Mouse (Mus musculus): ENCODE data around the gene Mre11a. TPM values are rescaled to one million over a fixed set of nuclear protein-coding genes. Genes with fewer than 3 reads are reported as not detected.
A peak's percentile ranks its signal among the peaks of the same experiment; 100 is the strongest.

The Mre11a gene
- polyA plus RNA-seq (2015; fragmentation: Nextera tagmentation; extraction: Ambion mirVana): 12.8 and 14.5 TPM in 2 replicates

- Histone ChIP-seq H3K4me2 (peak within 1 kb of the TSS; percentile 85), H3K9ac (peak within 1 kb of the TSS; percentile 77), H3K36me3 (peaks cover 42% of the 10 kb centered on the region), H3K27ac (peak within 1 kb of the TSS; percentile 96), H3K4me1 (replicated peaks) (peaks cover 7% of the 10 kb centered on the region), H3K4me3 (peak within 1 kb of the TSS; percentile 79), H3K9me3 (replicated peaks) (no peaks in the 10 kb centered on the region), H3K27me3 (no peaks in the 10 kb centered on the region)
- ATAC-seq (replicated peaks; ENCODE audit: insufficient number of reproducible peaks, insufficient read depth, low FRiP score, low read depth): peak; percentile 100
- WGBS: under 1% methylated on average over 62 of the region's 62 CpGs
Measured at GRCm38 (mm10) chr9:14784039-14785002, at the start of gene Mre11a, which contains the start of gene Ankrd49. Mre11a (plus strand) TSS chr9:14784654. Ankrd49 (minus strand) TSS chr9:14784856.

- H3K27ac ChIP-seq: no peak overlapping the region
- no peaks in the 10 kb centered on the region for H3K4me1 ChIP-seq (replicated peaks)
- no peaks in the 10 kb centered on the region for H3K36me3 ChIP-seq
- no peaks in the 10 kb centered on the region for H3K9me3 ChIP-seq (replicated peaks)
- H3K4me3 ChIP-seq: no peak overlapping the region
- no peaks in the 10 kb centered on the region for H3K27me3 ChIP-seq
- no peak overlapping the region for H3K9ac ChIP-seq
- no peak overlapping the region for H3K4me2 ChIP-seq
- WGBS: 65% methylated on average over 4 of the region's 4 CpGs
- no peak for ATAC-seq (replicated peaks; ENCODE audit: insufficient number of reproducible peaks, insufficient read depth, low FRiP score, low read depth)
Measured at GRCm38 (mm10) chr9:14739498-14740150, 44.8 kb upstream of the Mre11a start.

GRCm38 (mm10) chr9:14740151-14740924, 44.1 kb upstream of the Mre11a start, which contains the start of gene Piwil4:
Piwil4 (minus strand) TSS chr9:14740733.
- WGBS: 75% methylated on average over 19 of the region's 19 CpGs
- no peak within 1 kb of the TSS for H3K9ac ChIP-seq
- H3K36me3 ChIP-seq: no peaks in the 10 kb centered on the region
- no peak within 1 kb of the TSS for H3K4me3 ChIP-seq
- no peaks in the 10 kb centered on the region for H3K27me3 ChIP-seq
- no peak within 1 kb of the TSS for H3K27ac ChIP-seq
- ATAC-seq (replicated peaks; ENCODE audit: insufficient number of reproducible peaks, insufficient read depth, low FRiP score, low read depth): no peak
- no peaks in the 10 kb centered on the region for H3K9me3 ChIP-seq (replicated peaks)
- H3K4me2 ChIP-seq: no peak within 1 kb of the TSS
- H3K4me1 ChIP-seq (replicated peaks): no peaks in the 10 kb centered on the region

DNA sequence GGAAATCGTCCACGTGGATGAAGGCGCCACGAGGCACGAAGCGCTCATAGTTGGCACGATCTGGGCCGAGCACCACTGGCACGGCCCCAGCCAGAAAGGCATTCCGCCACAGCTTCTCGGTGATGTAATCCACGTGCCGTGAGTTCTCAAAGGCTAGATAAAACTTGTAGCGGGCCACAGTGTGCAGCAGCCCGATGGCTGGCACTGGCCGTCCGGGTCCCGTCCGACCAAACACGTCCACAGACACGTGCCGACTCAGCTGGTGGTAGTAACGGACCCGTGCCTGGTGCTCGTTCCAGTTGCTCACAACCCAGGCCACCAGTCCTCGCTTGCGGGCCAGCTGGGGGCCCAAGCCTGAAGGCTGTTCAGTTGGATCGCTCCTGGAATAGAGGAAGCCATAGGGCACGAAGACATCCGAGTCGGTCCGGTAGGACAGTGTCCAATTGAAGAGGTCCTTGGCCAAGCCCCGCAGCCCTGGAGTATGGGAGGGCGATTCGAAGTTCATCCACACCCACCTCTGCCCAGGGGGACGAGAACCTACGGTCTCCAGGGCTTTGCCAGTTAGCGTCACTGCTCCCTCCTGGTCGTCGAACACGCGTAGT, 33.5 kb upstream of the Mre11a start:
- 47% methylated on average over 42 of the region's 42 CpGs for WGBS
- Histone ChIP-seq H3K27me3 (peaks cover 14% of the 10 kb centered on the region), H3K27ac (no peak overlapping the region), H3K4me1 (replicated peaks) (peaks cover 16% of the 10 kb centered on the region), H3K9me3 (replicated peaks) (no peaks in the 10 kb centered on the region), H3K4me3 (peak overlapping the region; percentile 60), H3K4me2 (peak overlapping the region; percentile 95), H3K36me3 (no peaks in the 10 kb centered on the region), H3K9ac (peak overlapping the region; percentile 60)
- ATAC-seq (replicated peaks; ENCODE audit: insufficient number of reproducible peaks, insufficient read depth, low FRiP score, low read depth): no peak

- no peaks in the 10 kb centered on the region for H3K9me3 ChIP-seq (replicated peaks)
- no peaks in the 10 kb centered on the region for H3K36me3 ChIP-seq
- H3K27me3 ChIP-seq: peaks cover 14% of the 10 kb centered on the region
- WGBS: under 1% methylated on average over 50 of the region's 50 CpGs
- H3K4me1 ChIP-seq (replicated peaks): peaks cover 16% of the 10 kb centered on the region
- H3K4me2 ChIP-seq: peak overlapping the region; percentile 95
- peak overlapping the region; percentile 60 for H3K9ac ChIP-seq
- ATAC-seq (replicated peaks; ENCODE audit: insufficient number of reproducible peaks, insufficient read depth, low FRiP score, low read depth): peak; percentile 70
- no peak overlapping the region for H3K27ac ChIP-seq
- peak overlapping the region; percentile 60 for H3K4me3 ChIP-seq
Measured at GRCm38 (mm10) chr9:14751503-14752000, 32.9 kb upstream of the Mre11a start.

DNA sequence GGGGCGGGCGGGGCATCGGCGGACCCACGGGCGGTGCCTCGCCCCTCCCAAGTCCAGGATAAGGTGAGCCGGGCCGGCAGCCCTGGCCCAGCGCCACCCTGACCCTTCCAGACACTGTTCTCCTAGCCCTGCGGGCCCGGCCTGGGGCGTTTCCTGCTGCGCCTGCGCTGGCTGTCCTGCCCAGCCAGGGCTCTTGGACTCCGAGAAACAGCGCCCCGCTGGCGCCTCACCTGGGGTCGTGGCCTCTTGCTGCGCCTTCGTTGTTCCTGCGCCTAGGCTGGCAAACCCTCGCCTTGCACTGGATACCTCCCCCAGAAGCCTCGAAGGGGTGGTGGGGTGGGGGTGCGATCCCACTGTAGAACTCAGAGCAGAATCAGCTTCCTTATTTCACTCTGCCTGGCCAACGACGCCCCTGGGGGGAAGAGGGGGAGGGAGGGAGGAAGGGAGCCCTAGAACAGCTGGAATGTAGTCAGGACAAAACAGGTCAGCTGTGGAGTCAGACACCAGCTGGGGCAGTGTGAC, 32.4 kb upstream of the Mre11a start, which contains the start of gene Fut4:
Gene Fut4, minus strand, starts transcription at position 393 of the 522 bp plus-strand sequence.
- under 1% methylated on average over 27 of the region's 28 CpGs for WGBS
- peaks cover 14% of the 10 kb centered on the region for H3K27me3 ChIP-seq
- H3K4me3 ChIP-seq: peak within 1 kb of the TSS; percentile 60
- no peaks in the 10 kb centered on the region for H3K9me3 ChIP-seq (replicated peaks)
- ATAC-seq (replicated peaks; ENCODE audit: insufficient number of reproducible peaks, insufficient read depth, low FRiP score, low read depth): peak; percentile 75
- H3K36me3 ChIP-seq: no peaks in the 10 kb centered on the region
- H3K4me1 ChIP-seq (replicated peaks): peaks cover 16% of the 10 kb centered on the region
- no peak within 1 kb of the TSS for H3K27ac ChIP-seq
- peak within 1 kb of the TSS; percentile 95 for H3K4me2 ChIP-seq
- H3K9ac ChIP-seq: peak within 1 kb of the TSS; percentile 60

GRCm38 (mm10) chr9:14753947-14754346, 30.5 kb upstream of the Mre11a start:
- Histone ChIP-seq H3K27ac (no peak overlapping the region), H3K9me3 (replicated peaks) (no peaks in the 10 kb centered on the region), H3K9ac (no peak overlapping the region), H3K4me2 (no peak overlapping the region), H3K4me3 (no peak overlapping the region), H3K4me1 (replicated peaks) (peaks cover 16% of the 10 kb centered on the region), H3K27me3 (peaks cover 14% of the 10 kb centered on the region), H3K36me3 (no peaks in the 10 kb centered on the region)
- ATAC-seq (replicated peaks; ENCODE audit: insufficient number of reproducible peaks, insufficient read depth, low FRiP score, low read depth): no peak

GRCm38 (mm10) chr9:14754469-14754868, 30.0 kb upstream of the Mre11a start:
- Histone ChIP-seq H3K9me3 (replicated peaks) (no peaks in the 10 kb centered on the region), H3K36me3 (no peaks in the 10 kb centered on the region), H3K4me3 (no peak overlapping the region), H3K4me1 (replicated peaks) (peaks cover 16% of the 10 kb centered on the region), H3K27me3 (peaks cover 14% of the 10 kb centered on the region), H3K27ac (no peak overlapping the region), H3K9ac (no peak overlapping the region), H3K4me2 (no peak overlapping the region)
- no peak for ATAC-seq (replicated peaks; ENCODE audit: insufficient number of reproducible peaks, insufficient read depth, low FRiP score, low read depth)
- WGBS: 72% methylated on average over 3 of the region's 3 CpGs

DNA sequence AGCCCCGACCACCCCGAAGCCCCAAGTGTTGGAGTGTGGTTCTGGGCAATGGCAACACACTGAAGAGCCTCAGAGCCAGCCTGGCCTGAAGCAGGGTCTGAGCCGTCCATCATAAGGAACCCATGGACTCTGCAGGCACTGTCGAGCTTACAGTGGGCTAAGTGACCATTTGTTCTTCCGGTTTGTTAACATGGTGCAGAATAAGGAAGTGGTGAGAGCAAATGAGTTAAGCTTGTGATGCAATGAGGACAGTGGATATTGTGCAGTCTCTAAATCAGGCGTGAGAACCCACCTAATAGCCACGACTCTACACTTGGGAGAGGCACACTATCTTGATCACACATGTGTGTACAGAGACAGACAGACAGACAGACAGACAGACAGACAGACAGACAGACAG, 25.9 kb upstream of the Mre11a start:
- no peak overlapping the region for H3K27ac ChIP-seq

DNA sequence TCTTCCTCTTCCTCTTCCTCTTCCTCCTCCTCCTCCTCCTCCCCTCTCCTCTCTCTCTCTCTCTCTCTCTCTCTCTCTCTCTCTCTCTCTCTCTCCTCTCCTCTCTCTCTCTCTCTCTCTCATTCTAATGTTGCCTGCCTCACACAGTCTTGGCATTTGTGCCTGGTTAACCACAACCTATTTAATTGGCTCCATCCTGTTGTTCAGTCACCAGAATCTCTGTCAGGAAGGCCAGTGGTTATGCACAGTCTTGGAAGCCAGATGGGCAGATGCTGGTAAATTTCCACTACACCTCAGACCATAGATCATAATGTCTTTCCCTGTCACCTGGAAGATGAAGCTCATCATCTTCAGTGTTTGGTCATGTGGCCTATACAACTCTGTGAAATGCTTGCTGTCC, 25.2 kb upstream of the Mre11a start:
- Histone ChIP-seq H3K4me3 (no peak overlapping the region), H3K27me3 (peaks cover 12% of the 10 kb centered on the region; the same call in 1 of the 2 replicates), H3K36me3 (no peaks in the 10 kb centered on the region), H3K27ac (no peak overlapping the region), H3K4me2 (no peak overlapping the region), H3K9ac (no peak overlapping the region), H3K4me1 (replicated peaks) (no peaks in the 10 kb centered on the region), H3K9me3 (replicated peaks) (no peaks in the 10 kb centered on the region)
- no peak for ATAC-seq (replicated peaks; ENCODE audit: insufficient number of reproducible peaks, insufficient read depth, low FRiP score, low read depth)

More for the DNA sequence above, 25.9 kb upstream of the Mre11a start:
- H3K4me1 ChIP-seq (replicated peaks): no peaks in the 10 kb centered on the region
- H3K9ac ChIP-seq: no peak overlapping the region
- no peaks in the 10 kb centered on the region for H3K9me3 ChIP-seq (replicated peaks)
- no peak overlapping the region for H3K4me3 ChIP-seq
- 60% methylated on average over 7 of the region's 7 CpGs for WGBS
- ATAC-seq (replicated peaks; ENCODE audit: insufficient number of reproducible peaks, insufficient read depth, low FRiP score, low read depth): no peak
- no peak overlapping the region for H3K4me2 ChIP-seq
- no peaks in the 10 kb centered on the region for H3K36me3 ChIP-seq
- H3K27me3 ChIP-seq: peaks cover 7% of the 10 kb centered on the region; the same call in 1 of the 2 replicates

Measured in heart, embryonic 15.5 days (tissue).